Mouse (Mus musculus) lung, postnatal 0 days (tissue): Measurements from ENCODE around the gene Cenpl. TPM values are rescaled to one million over a fixed set of nuclear protein-coding genes. Genes with fewer than 3 reads are reported as not detected.

Source experiments
- ATAC-seq: fragments of 200-750 bp; cut with Nextera tagmentation; 2 replicates; pipeline ENCODE4 v1.8.0; 2017; ENCODE audit warnings: moderate library complexity
- DNase-seq: peaks from one replicate; pipeline ENCODE4 v3.0.0-alpha.2; 2016; ENCODE audit warnings: low spot score
- H3K27ac ChIP-seq: fragments of 300-500 bp; sonication (generic); 2 replicates; pipeline ENCODE4 v1.5.1; 2014; ENCODE audit warnings: antibody characterized with exemption, mild to moderate bottlenecking, low read length, mixed read lengths
- H3K27me3 ChIP-seq: fragments of 300-500 bp; sonication (generic); replicated peaks from 2 replicates; pipeline ENCODE4 v1.6.1; 2014; ENCODE audit warnings: low read length, mixed read lengths; ENCODE audit not compliant: insufficient read depth
- H3K36me3 ChIP-seq: fragments of 300-500 bp; sonication (generic); 2 replicates; pipeline ENCODE4 v1.6.1; 2014; ENCODE audit warnings: low read length, mixed read lengths; ENCODE audit not compliant: insufficient read depth
- H3K4me1 ChIP-seq: fragments of 300-500 bp; sonication (generic); 2 replicates; pipeline ENCODE4 v1.6.1; 2014; ENCODE audit warnings: antibody characterized with exemption, low read depth, low read length, mixed read lengths; ENCODE audit not compliant: insufficient read depth
- H3K4me2 ChIP-seq: fragments of 300-500 bp; sonication (generic); replicated peaks from 2 replicates; pipeline ENCODE4 v1.6.1; 2014; ENCODE audit warnings: low read depth, mild to moderate bottlenecking, low read length, moderate library complexity, mixed read lengths
- H3K4me3 ChIP-seq: fragments of 300-500 bp; sonication (generic); 2 replicates; pipeline ENCODE4 v1.5.1; 2014; ENCODE audit warnings: low read depth, low read length
- H3K9ac ChIP-seq: fragments of 300-500 bp; sonication (generic); replicated peaks from 2 replicates; pipeline ENCODE4 v1.6.1; 2014; ENCODE audit warnings: low read depth, mild to moderate bottlenecking
- H3K9me3 ChIP-seq: fragments of 300-500 bp; sonication (generic); 2 replicates; pipeline ENCODE4 v1.6.1; 2016; ENCODE audit warnings: low read length, mixed read lengths
- CTCF ChIP-seq: IDR thresholded peaks from 2 replicates; pipeline ENCODE4 v1.5.1; 2016; ENCODE audit warnings: antibody characterized with exemption, mild to moderate bottlenecking
- EP300 ChIP-seq: IDR thresholded peaks from 2 replicates; pipeline ENCODE4 v1.6.1; 2016; ENCODE audit warnings: antibody characterized with exemption, mild to moderate bottlenecking, control low read depth
- WGBS: fragments of 180-500 bp; shearing (Covaris S2); extraction: QIAGEN DNeasy Blood & Tissue Kit; methylation state at CpG from one replicate; pipeline ENCODE4 v1.1.7; 2014; 5-methylcytosine and 5-hydroxymethylcytosine counted together
- polyA plus RNA-seq: library from polyadenylated mRNA; unstranded; fragments of >200 nt; fragmentation: Nextera tagmentation; extraction: Ambion mirVana; gene quantifications from 2 replicates; pipeline ENCODE4 v1.2.1, GENCODE M21; 2015

Cenpl gene
- polyA plus RNA-seq, 1 experiment from 2014 or later = 4.5 TPM

GRCm38 (mm10) chr1:161076238-161076637 lies 5.7 kb downstream of the Cenpl start:
- H3K27ac ChIP-seq = no peak overlapping the region

GRCm38 (mm10) chr1:161077243-161077642 lies 6.7 kb downstream of the Cenpl start:
- 98% methylated on average over 3 of the region's 3 CpGs for WGBS
- Histone ChIP-seq H3K9me3 (no peaks in the 10 kb centered on the region), H3K4me2 (no peak overlapping the region), H3K9ac (no peak overlapping the region), H3K36me3 (no peaks in the 10 kb centered on the region), H3K27ac (no peak overlapping the region), H3K4me3 (no peak overlapping the region), H3K4me1 (peaks cover 5% of the 10 kb centered on the region; the same call in 1 of the 2 replicates), H3K27me3 (no peaks in the 10 kb centered on the region)
- DNase-seq = no peak
- no peak for ATAC-seq
- TF ChIP-seq EP300 (no peak), CTCF (no peak)

More at GRCm38 (mm10) chr1:161076238-161076637, 5.7 kb downstream of the Cenpl start:
- 78% methylated on average over 6 of the region's 6 CpGs for WGBS
- Histone ChIP-seq H3K9me3 (no peaks in the 10 kb centered on the region), H3K4me2 (no peak overlapping the region), H3K36me3 (no peaks in the 10 kb centered on the region), H3K4me1 (peaks cover 12% of the 10 kb centered on the region; the same call in 1 of the 2 replicates), H3K9ac (no peak overlapping the region), H3K4me3 (no peak overlapping the region), H3K27me3 (no peaks in the 10 kb centered on the region)
- no peak for ATAC-seq
- no peak for TF ChIP-seq EP300
- no peak for TF ChIP-seq CTCF
- no peak for DNase-seq

GRCm38 (mm10) chr1:161099721-161100405 lies 29.4 kb downstream of the Cenpl start:
- no peak overlapping the region for H3K27ac ChIP-seq
- H3K36me3 ChIP-seq = no peaks in the 10 kb centered on the region
- no peak overlapping the region for H3K4me2 ChIP-seq
- ATAC-seq (no peak), DNase-seq (no peak)
- no peaks in the 10 kb centered on the region for H3K9me3 ChIP-seq
- no peaks in the 10 kb centered on the region for H3K4me1 ChIP-seq
- H3K4me3 ChIP-seq = no peak overlapping the region
- no peak overlapping the region for H3K9ac ChIP-seq
- no peaks in the 10 kb centered on the region for H3K27me3 ChIP-seq
- WGBS = 92% methylated on average over 4 of the region's 4 CpGs
- no peak for TF ChIP-seq EP300
- TF ChIP-seq CTCF = no peak

GRCm38 (mm10) chr1:161103842-161104241 lies 33.3 kb downstream of the Cenpl start:
- Histone ChIP-seq H3K27me3 (no peaks in the 10 kb centered on the region), H3K9me3 (no peaks in the 10 kb centered on the region), H3K4me3 (no peak overlapping the region), H3K27ac (no peak overlapping the region), H3K4me2 (no peak overlapping the region), H3K4me1 (no peaks in the 10 kb centered on the region), H3K9ac (no peak overlapping the region), H3K36me3 (peaks cover 3% of the 10 kb centered on the region; the same call in 1 of the 2 replicates)
- ATAC-seq (no peak), DNase-seq (no peak)
- TF ChIP-seq CTCF (no peak), EP300 (no peak)
- 73% methylated on average over 1 of the region's 1 CpGs for WGBS

- TF ChIP-seq EP300 (no peak), CTCF (no peak)
- no peaks in the 10 kb centered on the region for H3K9me3 ChIP-seq
- DNase-seq (no peak), ATAC-seq (no peak)
- peaks cover 3% of the 10 kb centered on the region; the same call in 1 of the 2 replicates for H3K36me3 ChIP-seq
- WGBS = 77% methylated on average over 8 of the region's 8 CpGs
- no peak overlapping the region for H3K9ac ChIP-seq
- no peaks in the 10 kb centered on the region for H3K27me3 ChIP-seq
- H3K4me1 ChIP-seq = no peaks in the 10 kb centered on the region
- H3K27ac ChIP-seq = no peak overlapping the region
- H3K4me3 ChIP-seq = no peak overlapping the region
- no peak overlapping the region for H3K4me2 ChIP-seq
Observed at GRCm38 (mm10) chr1:161109216-161109615, 38.7 kb downstream of the Cenpl start.

GRCm38 (mm10) chr1:161114591-161114990 lies 44.1 kb downstream of the Cenpl start:
- Histone ChIP-seq H3K4me1 (no peaks in the 10 kb centered on the region), H3K9ac (no peak overlapping the region), H3K27ac (no peak overlapping the region), H3K4me3 (no peak overlapping the region), H3K9me3 (no peaks in the 10 kb centered on the region), H3K36me3 (no peaks in the 10 kb centered on the region), H3K4me2 (no peak overlapping the region), H3K27me3 (no peaks in the 10 kb centered on the region)
- ATAC-seq = no peak
- TF ChIP-seq CTCF = no peak
- TF ChIP-seq EP300 = no peak
- DNase-seq = peak; percentile 44
